Mouse (Mus musculus) adrenal gland, adult (tissue): ENCODE measurements around the gene Fbxw7.

ENCODE experiments used
- DNase-seq, 2 experiments: peaks; one replicate each; pipeline ENCODE4 v3.0.0; 2022 to 2023; ENCODE audit warnings: low spot score in 1 of 2; ENCODE audit not compliant: inconsistent age in 2 of 2

Gene Fbxw7

GRCm38 (mm10) chr3:85022800-85023199, 207.7 kb downstream of the Fbxw7 start:
- no peak for DNase-seq

GRCm38 (mm10) chr3:85024237-85024636, 209.2 kb downstream of the Fbxw7 start:
- no peak for DNase-seq

GRCm38 (mm10) chr3:85024817-85025705, 210.0 kb downstream of the Fbxw7 start:
- DNase-seq: no peak
